Mouse (Mus musculus) liver, postnatal 0 days (tissue): Measurements from ENCODE around the gene Neu1.

Experiments used
- CTCF ChIP-seq: sonication (generic); IDR thresholded peaks from 2 replicates; pipeline ENCODE4 v1.5.1; 2016; ENCODE audit warnings: antibody characterized with exemption, low read depth
- EP300 ChIP-seq: IDR thresholded peaks from 2 replicates; pipeline ENCODE4 v1.6.1; 2016; ENCODE audit warnings: antibody characterized with exemption, low read depth, mild to moderate bottlenecking

- TF ChIP-seq CTCF (peak; percentile 22; the same call in 1 of the 2 replicates), EP300 (no peak)
Measured at GRCm38 (mm10) chr17:34950514-34951455, 19.7 kb downstream of the Neu1 start.
